Mouse (Mus musculus) CH12.LX (cell line): ENCODE data around the gene Letm1. TPM values are rescaled to one million over a fixed set of nuclear protein-coding genes. Genes with fewer than 3 reads are reported as not detected.

Experiments used
- DNase-seq: peaks from one replicate; pipeline ENCODE4 v3.0.0-alpha.2; 2013; ENCODE audit errors: extremely low read depth
- H3K27ac ChIP-seq: 2 replicates; pipeline ENCODE4 v1.5.1; 2012; ENCODE audit warnings: low read depth, mild to moderate bottlenecking, control low read depth, moderate library complexity; ENCODE audit not compliant: insufficient read depth
- H3K27me3 ChIP-seq: replicated peaks from 2 replicates; pipeline ENCODE3; 2012; ENCODE audit warnings: inconsistent platforms
- H3K36me3 ChIP-seq, 2 experiments: replicated peaks in 1 of 2; 2 replicates each; pipeline versions ENCODE3 to v1.6.1; 2012; ENCODE audit warnings: inconsistent platforms in 1 of 2, low read length in 1 of 2, mild to moderate bottlenecking in 1 of 2, mixed read lengths in 1 of 2, moderate library complexity in 1 of 2; ENCODE audit not compliant: control insufficient read depth in 1 of 2, insufficient read depth in 1 of 2
- H3K4me1 ChIP-seq, 2 experiments: 2 replicates each; pipeline ENCODE4 v1.6.1; 2012; ENCODE audit warnings: inconsistent platforms in 1 of 2, moderate library complexity in 1 of 2; ENCODE audit not compliant: insufficient read depth in 2 of 2, control insufficient read depth in 1 of 2
- H3K4me2 ChIP-seq: 2 replicates; pipeline ENCODE4 v1.6.1; 2012; ENCODE audit warnings: low read depth, mild to moderate bottlenecking, control low read depth; ENCODE audit not compliant: poor library complexity, insufficient read depth, severe bottlenecking
- H3K4me3 ChIP-seq, 3 experiments: fragments of 150-350 bp in 1 of 3; sonication (generic) in 1 of 3; replicated peaks in 1 of 3; 2 replicates each; pipeline versions ENCODE3 to v1.5.1; 2011 to 2012; ENCODE audit warnings: low read depth in 2 of 3, low read length in 2 of 3, mild to moderate bottlenecking in 2 of 3, moderate library complexity in 2 of 3, control low read depth in 1 of 3, improper control_type of control experiment in 1 of 3, inconsistent platforms in 1 of 3, mixed read lengths in 1 of 3; ENCODE audit not compliant: poor library complexity in 1 of 3
- H3K79me2 ChIP-seq: replicated peaks from 2 replicates; pipeline ENCODE4 v1.6.1; 2012; ENCODE audit warnings: mild to moderate bottlenecking, moderate library complexity; ENCODE audit not compliant: control insufficient read depth, poor library complexity, insufficient read depth, severe bottlenecking; ENCODE audit errors: extremely low read depth
- H3K9ac ChIP-seq: 2 replicates; pipeline ENCODE4 v1.6.1; 2012; ENCODE audit warnings: low read depth, mild to moderate bottlenecking, control low read depth, moderate library complexity; ENCODE audit not compliant: insufficient read depth
- H3K9me3 ChIP-seq: replicated peaks from 2 replicates; pipeline ENCODE3; 2012; ENCODE audit warnings: low read length, inconsistent platforms, mixed read lengths
- E2F4 ChIP-seq: IDR thresholded peaks from 2 replicates; pipeline ENCODE4 v1.6.1; 2011; ENCODE audit warnings: low read depth, low read length, improper control_type of control experiment; ENCODE audit not compliant: insufficient replicate concordance
- ELF1 ChIP-seq: IDR thresholded peaks from 2 replicates; pipeline ENCODE4 v1.6.1; 2014; ENCODE audit warnings: low read depth, mild to moderate bottlenecking, inconsistent platforms, low read length, improper control_type of control experiment
- EP300 ChIP-seq: IDR thresholded peaks from 2 replicates; pipeline ENCODE4 v1.6.1; 2011; ENCODE audit warnings: low read length, improper control_type of control experiment
- ETS1 ChIP-seq: conservative IDR thresholded peaks from 2 replicates; pipeline ENCODE4 v1.6.1; 2012; ENCODE audit warnings: low read depth, mild to moderate bottlenecking, inconsistent platforms, low read length, improper control_type of control experiment, moderate library complexity
- GABPA ChIP-seq: IDR thresholded peaks from 2 replicates; pipeline ENCODE4 v1.6.1; 2012; ENCODE audit warnings: low read depth, low read length, improper control_type of control experiment, inconsistent platforms; ENCODE audit not compliant: insufficient replicate concordance
- HCFC1 ChIP-seq: IDR thresholded peaks from 2 replicates; pipeline ENCODE4 v1.6.1; 2012; ENCODE audit warnings: low read depth, mild to moderate bottlenecking, inconsistent platforms, low read length, improper control_type of control experiment
- IRF4 ChIP-seq: IDR thresholded peaks from 2 replicates; pipeline ENCODE4 v1.6.1; 2014; ENCODE audit warnings: low read depth, mild to moderate bottlenecking, inconsistent platforms, low read length, improper control_type of control experiment
- JUN ChIP-seq: IDR thresholded peaks from 2 replicates; pipeline ENCODE4 v1.6.1; 2011; ENCODE audit warnings: low read depth, mild to moderate bottlenecking, low read length, improper control_type of control experiment, moderate library complexity; ENCODE audit not compliant: insufficient read depth
- JUND ChIP-seq: conservative IDR thresholded peaks from 2 replicates; pipeline ENCODE4 v1.6.1; 2011; ENCODE audit warnings: low read depth, low read length, improper control_type of control experiment
- KAT2A ChIP-seq: IDR thresholded peaks from 2 replicates; pipeline ENCODE4 v1.6.1; 2012; ENCODE audit warnings: low read length, improper control_type of control experiment, inconsistent platforms; ENCODE audit not compliant: insufficient replicate concordance
- MAFK ChIP-seq: IDR thresholded peaks from 2 replicates; pipeline ENCODE4 v1.6.1; 2011; ENCODE audit warnings: low read length, improper control_type of control experiment; ENCODE audit not compliant: insufficient replicate concordance
- MAX ChIP-seq: IDR thresholded peaks from 2 replicates; pipeline ENCODE4 v1.6.1; 2011; ENCODE audit warnings: low read length, improper control_type of control experiment
- MAZ ChIP-seq: IDR thresholded peaks from 2 replicates; pipeline ENCODE4 v1.6.1; 2012; ENCODE audit warnings: low read depth, mild to moderate bottlenecking, inconsistent platforms, low read length, improper control_type of control experiment, moderate library complexity
- MEF2A ChIP-seq: IDR thresholded peaks from 2 replicates; pipeline ENCODE4 v1.6.1; 2014; ENCODE audit warnings: low read depth, mild to moderate bottlenecking, inconsistent platforms, low read length, improper control_type of control experiment, borderline replicate concordance
- MXI1 ChIP-seq: IDR thresholded peaks from 2 replicates; pipeline ENCODE4 v1.6.1; 2011; ENCODE audit warnings: mild to moderate bottlenecking, low read depth, low read length, improper control_type of control experiment
- MYC ChIP-seq: IDR thresholded peaks from 2 replicates; pipeline ENCODE4 v1.6.1; 2011; ENCODE audit warnings: low read depth, mild to moderate bottlenecking, improper control_type of control experiment, low read length
- NELFE ChIP-seq: IDR thresholded peaks from 2 replicates; pipeline ENCODE4 v1.6.1; 2011; ENCODE audit warnings: low read depth, low read length, improper control_type of control experiment
- NRF1 ChIP-seq: IDR thresholded peaks from 2 replicates; pipeline ENCODE4 v1.6.1; 2014; ENCODE audit warnings: low read depth, mild to moderate bottlenecking, inconsistent platforms, low read length, improper control_type of control experiment, moderate library complexity
- PAX5 ChIP-seq: IDR thresholded peaks from 2 replicates; pipeline ENCODE4 v1.6.1; 2012; ENCODE audit warnings: low read length, inconsistent platforms, mixed read lengths
- POLR2A ChIP-seq: IDR thresholded peaks from 2 replicates; pipeline ENCODE4 v1.6.1; 2011; ENCODE audit warnings: low read depth, mild to moderate bottlenecking, improper control_type of control experiment, low read length
- RAD21 ChIP-seq: IDR thresholded peaks from 2 replicates; pipeline ENCODE4 v1.6.1; 2011; ENCODE audit warnings: low read depth, mild to moderate bottlenecking, low read length, improper control_type of control experiment, moderate library complexity
- RCOR1 ChIP-seq: conservative IDR thresholded peaks from 2 replicates; pipeline ENCODE4 v1.6.1; 2012; ENCODE audit warnings: low read depth, mild to moderate bottlenecking, inconsistent platforms, low read length, improper control_type of control experiment
- SIN3A ChIP-seq: IDR thresholded peaks from 2 replicates; pipeline ENCODE4 v1.6.1; 2012; ENCODE audit warnings: low read length, improper control_type of control experiment, inconsistent platforms
- SMC3 ChIP-seq: IDR thresholded peaks from 2 replicates; pipeline ENCODE4 v1.6.1; 2011; ENCODE audit warnings: low read depth, low read length, improper control_type of control experiment
- TBP ChIP-seq: conservative IDR thresholded peaks from 2 replicates; pipeline ENCODE4 v1.6.1; 2011; ENCODE audit warnings: low read depth, low read length, improper control_type of control experiment
- USF2 ChIP-seq: conservative IDR thresholded peaks from 2 replicates; pipeline ENCODE4 v1.6.1; 2011; ENCODE audit warnings: low read depth, low read length, improper control_type of control experiment
- ZKSCAN1 ChIP-seq: IDR thresholded peaks from 2 replicates; pipeline ENCODE4 v1.6.1; 2012; ENCODE audit warnings: low read depth, inconsistent platforms, low read length, improper control_type of control experiment, borderline replicate concordance
- ZMIZ1 ChIP-seq: IDR thresholded peaks from 2 replicates; pipeline ENCODE4 v1.6.1; 2012; ENCODE audit warnings: low read depth, mild to moderate bottlenecking, inconsistent platforms, low read length, improper control_type of control experiment
- ZNF384 ChIP-seq: IDR thresholded peaks from 2 replicates; pipeline ENCODE4 v1.6.1; 2012; ENCODE audit warnings: low read depth, low read length, improper control_type of control experiment, inconsistent platforms
- dilution Hi-C: fragments of 300-500 bp; cut with MboI; formaldehyde crosslinking; loops from 2 replicates; pipeline ENCODE4 v1.14.3; 2020; ENCODE audit warnings: low sequenced_read_pairs; ENCODE audit not compliant: extremely low pct_unique_long_range_greater_than_20kb, extremely low pct_ligation_motif_present
- in situ Hi-C: fragments of 300-500 bp; cut with MboI; formaldehyde crosslinking; loops from 3 replicates; pipeline ENCODE4 v1.14.3; 2019; ENCODE audit warnings: low sequenced_read_pairs, low pct_ligation_motif_present, low pct_unique_long_range_greater_than_20kb, mixed read lengths
- polyA plus RNA-seq: library from polyadenylated mRNA; unstranded; fragments of >175 nt; gene quantifications from 2 replicates; pipeline ENCODE4 v1.2.1, GENCODE M21; 2012; ENCODE audit warnings: low read depth; ENCODE audit not compliant: insufficient read length
- total RNA-seq, 2 experiments: library from RNA; depleted of rRNA; stranded (reverse); fragments of 300-350 nt in 1 of 2; fragments of >200 nt in 1 of 2; gene quantifications; 2 replicates each; pipeline ENCODE4 v1.2.3; 2012 to 2014

The Letm1 gene
- total and polyA plus RNA-seq, 3 experiments, result 21.8 to 43.4 (median 27.6) TPM

GRCm38 (mm10) chr5:33781964-33782344 lies 663 bp downstream of the Letm1 start:
- H3K9ac ChIP-seq, result peak overlapping the region; percentile 75
- H3K4me3 ChIP-seq, result peak overlapping the region; percentile 71 to 93 (median 89)
- 0 out of 2 replicates have a peak overlapping the region, but pooled peaks have one; percentile 8 for H3K27ac ChIP-seq
- no peaks in the 10 kb centered on the region for H3K79me2 ChIP-seq
- in situ Hi-C loops, result loop anchor here (5.0 kb wide), 1 partner anchor 35 kb away; no protein-coding TSS in a partner anchor
- H3K4me2 ChIP-seq, result peak overlapping the region; percentile 58
- no peak for TF ChIP-seq SMC3
- TF ChIP-seq GABPA, result no peak
- TF ChIP-seq ZMIZ1, result no peak
- TF ChIP-seq MAX, result no peak
- no peak for TF ChIP-seq JUND
- no peak for TF ChIP-seq JUN
- no peak for TF ChIP-seq EP300
- TF ChIP-seq RCOR1, result no peak
- TF ChIP-seq MEF2A, result no peak
- no peak for TF ChIP-seq ELF1
- no peak for TF ChIP-seq E2F4
- TF ChIP-seq TBP, result no peak
- TF ChIP-seq MXI1, result no peak
- no peak for TF ChIP-seq MAFK
- no peak for TF ChIP-seq MYC
- no peak for DNase-seq
- H3K27me3 ChIP-seq, result no peaks in the 10 kb centered on the region
- H3K9me3 ChIP-seq, result no peaks in the 10 kb centered on the region
- dilution Hi-C loops, result no loop called here
- peaks cover 8 to 23% of the 10 kb centered on the region in 2 experiments for H3K36me3 ChIP-seq
- H3K4me1 ChIP-seq, result peaks cover 3 to 23% of the 10 kb centered on the region in 2 experiments; a peak in 3 of 4 replicates

GRCm38 (mm10) chr5:33777195-33777594 lies 5.4 kb downstream of the Letm1 start:
- no peak for TF ChIP-seq JUN
- no peak for TF ChIP-seq GABPA
- TF ChIP-seq SIN3A, result no peak
- no peak for TF ChIP-seq ZKSCAN1
- TF ChIP-seq MAZ, result no peak
- no peak for TF ChIP-seq ZNF384
- TF ChIP-seq KAT2A, result no peak
- no peak for TF ChIP-seq MAX
- TF ChIP-seq RCOR1, result no peak
- no peak for TF ChIP-seq HCFC1
- TF ChIP-seq PAX5, result no peak
- TF ChIP-seq USF2, result no peak
- TF ChIP-seq POLR2A, result no peak
- TF ChIP-seq ETS1, result no peak
- no peak for TF ChIP-seq SMC3
- TF ChIP-seq IRF4, result no peak
- TF ChIP-seq E2F4, result no peak
- no peak for TF ChIP-seq NELFE
- no peak for TF ChIP-seq RAD21
- TF ChIP-seq NRF1, result no peak
- no peak overlapping the region for H3K27ac ChIP-seq
- no peak for DNase-seq
- no peak overlapping the region for H3K4me2 ChIP-seq
- H3K4me3 ChIP-seq, result no peak overlapping the region
- H3K9ac ChIP-seq, result no peak overlapping the region
- H3K36me3 ChIP-seq, result peaks cover 22 to 67% of the 10 kb centered on the region in 2 experiments
- H3K27me3 ChIP-seq, result no peaks in the 10 kb centered on the region
- H3K4me1 ChIP-seq, result peaks cover 3 to 16% of the 10 kb centered on the region in 2 experiments; a peak in 3 of 4 replicates
- in situ Hi-C loops, result no loop called here
- no peaks in the 10 kb centered on the region for H3K79me2 ChIP-seq
- dilution Hi-C loops, result no loop called here
- no peaks in the 10 kb centered on the region for H3K9me3 ChIP-seq
